8 mouse cellular contexts compared by ENCODE assay signal in genomic region chr10:11280578-11281463, GRCm38 (mm10). TPM values are rescaled to one million over a fixed set of nuclear protein-coding genes. Genes with fewer than 3 reads are reported as not detected.
DNase-seq lines count a peak whose midpoint lies in the region; ATAC-seq and TF ChIP-seq lines count a peak whose summit lies in the region.

TSS of gene Fbxo30 (plus strand) at chr10:11281330.

- under 1% methylated on average over 80 of the region's 93 CpGs for WGBS in hindbrain, embryonic 12.5 days
- WGBS in lung, postnatal 0 days = under 1% methylated on average over 54 of the region's 93 CpGs

- H3K9me3 ChIP-seq in hindbrain, embryonic 12.5 days (replicated peaks) = no peaks in the 10 kb centered on the region
- no peaks in the 10 kb centered on the region for H3K9me3 ChIP-seq in lung, postnatal 0 days (ENCODE audit: low read length)

- peak; percentile 93 for DNase-seq in NIH3T3 (ENCODE audit: low read depth)
- DNase-seq in cerebellum, postnatal 10 days = peak; percentile 93 to 95
- DNase-seq in frontal cortex, postnatal 10 days (ENCODE audit: low spot score in 2 of 2) = peak; percentile 86 to 87
- peak; percentile 87 to 91 for DNase-seq in layer of hippocampus, postnatal 10 days (ENCODE audit: low spot score in 2 of 2)
- peak; percentile 95 for DNase-seq in lung, postnatal 0 days (ENCODE audit: low spot score)
- peak; percentile 80 for DNase-seq in ovary, postnatal 10 days (ENCODE audit: low spot score)
- peak; percentile 84 for DNase-seq in thymus, postnatal 0 days (ENCODE audit: low spot score)

- peak within 1 kb of the TSS; percentile 97 for H3K27ac ChIP-seq in hindbrain, embryonic 12.5 days
- peak within 1 kb of the TSS; percentile 91 for H3K27ac ChIP-seq in lung, postnatal 0 days (ENCODE audit: low read length)

- H3K4me2 ChIP-seq in hindbrain, embryonic 12.5 days (replicated peaks) = peak within 1 kb of the TSS; percentile 86
- peak within 1 kb of the TSS; percentile 96 for H3K4me2 ChIP-seq in lung, postnatal 0 days (replicated peaks; ENCODE audit: low read depth, low read length)

- peak within 1 kb of the TSS; percentile 93 for H3K9ac ChIP-seq in hindbrain, embryonic 12.5 days
- H3K9ac ChIP-seq in lung, postnatal 0 days (replicated peaks; ENCODE audit: low read depth) = peak within 1 kb of the TSS; percentile 90

- peaks cover 4% of the 10 kb centered on the region; the same call in 1 of the 2 replicates for H3K4me1 ChIP-seq in hindbrain, embryonic 12.5 days
- H3K4me1 ChIP-seq in lung, postnatal 0 days (ENCODE audit: insufficient read depth, low read depth, low read length) = peaks cover 5% of the 10 kb centered on the region; the same call in 1 of the 2 replicates

- no peaks in the 10 kb centered on the region for H3K36me3 ChIP-seq in hindbrain, embryonic 12.5 days
- H3K36me3 ChIP-seq in lung, postnatal 0 days (ENCODE audit: insufficient read depth, low read length) = no peaks in the 10 kb centered on the region

- no peaks in the 10 kb centered on the region for H3K27me3 ChIP-seq in hindbrain, embryonic 12.5 days
- H3K27me3 ChIP-seq in lung, postnatal 0 days (replicated peaks; ENCODE audit: insufficient read depth, low read length) = no peaks in the 10 kb centered on the region

- H3K4me3 ChIP-seq in hindbrain, embryonic 12.5 days = peak within 1 kb of the TSS; percentile 96
- peak within 1 kb of the TSS; percentile 92 for H3K4me3 ChIP-seq in lung, postnatal 0 days (ENCODE audit: low read depth, low read length)

- TF ChIP-seq EP300 in lung, postnatal 0 days (IDR thresholded peaks at IDR 0.05) = no peak

- ATAC-seq in hindbrain, embryonic 12.5 days (ENCODE audit: low FRiP score) = peak; percentile 94
- ATAC-seq in lung, postnatal 0 days = peak; percentile 96

- peak; percentile 80 for TF ChIP-seq CTCF in lung, postnatal 0 days (IDR thresholded peaks at IDR 0.05)

RNA-seq across cellular contexts. Expression of gene Fbxo30, which starts in this region (rescaled TPM):
- 42.1 and 43.8 TPM in 2 replicates for polyA plus RNA-seq in hindbrain, embryonic 12.5 days (2016; fragmentation: Nextera tagmentation; extraction: Ambion mirVana)
- 10 to 100 TPM; 12.1 to 12.5 TPM for total RNA-seq in layer of hippocampus, postnatal 10 days (2021)
- polyA plus RNA-seq in lung, postnatal 0 days (2015; fragmentation: Nextera tagmentation; extraction: Ambion mirVana) = 17.2 and 17.8 TPM in 2 replicates
- 7.2 and 9.0 TPM in 2 replicates for polyA plus RNA-seq in thymus, postnatal 0 days (2015; fragmentation: Nextera tagmentation; extraction: Ambion mirVana)

Comparison
In these comparisons a context has a peak if more than half of its experiments do, and no peak if none do; other contexts are left out.
1. Peak in every context shown above with its lines: DNase-seq, ATAC-seq, H3K4me3 ChIP-seq and H3K27ac ChIP-seq.